8 mouse cellular contexts compared by ENCODE assay signal in the genomic region with DNA sequence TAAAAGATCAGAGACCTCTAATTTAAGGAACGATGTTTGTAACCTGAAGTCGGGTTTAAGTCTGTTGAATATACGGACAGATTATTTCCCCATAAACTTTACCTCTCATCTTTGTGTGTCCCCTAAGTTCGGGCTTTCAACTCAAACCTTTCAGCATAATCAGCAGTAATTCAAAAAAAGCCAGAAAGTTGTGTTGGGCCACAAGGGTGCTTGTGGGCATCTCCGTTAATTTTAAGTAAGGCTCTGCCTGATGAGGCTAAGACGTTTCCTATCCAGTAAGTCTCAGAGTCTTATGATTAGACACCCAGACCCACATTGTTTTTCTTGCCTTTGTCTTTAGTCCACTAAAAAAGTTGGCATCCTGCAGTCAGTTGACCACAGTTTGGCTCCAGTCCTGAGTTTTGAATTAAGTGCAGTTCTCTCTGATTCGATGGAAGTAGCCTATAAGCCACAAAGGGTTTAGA. TPM values are rescaled to one million over a fixed set of nuclear protein-coding genes. Genes with fewer than 3 reads are reported as not detected.
DNase-seq lines count a peak whose midpoint lies in the region; ATAC-seq and TF ChIP-seq lines count a peak whose summit lies in the region.

No protein-coding gene starts in this region.

- TF ChIP-seq POLR2A in ES-Bruce4 (IDR thresholded peaks at IDR 0.05; ENCODE audit: insufficient read depth, low read length): no peak

- H3K4me3 ChIP-seq in ES-Bruce4 (ENCODE audit: low read depth, low read length): peak overlapping the region; percentile 100
- H3K4me3 ChIP-seq in forebrain, embryonic 15.5 days: peak overlapping the region; percentile 79
- H3K4me3 ChIP-seq in kidney, postnatal 0 days (replicated peaks; ENCODE audit: low read depth, low read length): peak overlapping the region; percentile 92
- peak overlapping the region; percentile 87 for H3K4me3 ChIP-seq in midbrain, embryonic 16.5 days (ENCODE audit: low read depth, low read length)

- intact Hi-C loops in left cerebral cortex, postnatal 4 days (cut with DNase I): loop anchor here (5.0 kb wide), 1 partner anchor 96 kb away; no protein-coding TSS in a partner anchor

- DNase-seq in A20 (ENCODE audit: low read depth, low spot score): peak; percentile 61
- peak; percentile 60 for DNase-seq in kidney, postnatal 0 days (ENCODE audit: low spot score)
- no peak for DNase-seq in testis, postnatal 14 days (ENCODE audit: low spot score)
- no peak for DNase-seq in left cerebral cortex, postnatal 4 days
- DNase-seq in layer of hippocampus, adult 9-10 months (ENCODE audit: low spot score): no peak

- WGBS in forebrain, embryonic 15.5 days: 0% methylated on average over 7 of the region's 7 CpGs
- WGBS in kidney, postnatal 0 days: 0% methylated on average over 7 of the region's 7 CpGs
- WGBS in midbrain, embryonic 16.5 days: 2% methylated on average over 7 of the region's 7 CpGs

- peaks cover 2% of the 10 kb centered on the region for H3K4me1 ChIP-seq in ES-Bruce4 (ENCODE audit: control insufficient read depth, insufficient read depth, low read length)
- peaks cover 47% of the 10 kb centered on the region for H3K4me1 ChIP-seq in forebrain, embryonic 15.5 days
- peaks cover 14% of the 10 kb centered on the region; the same call in 1 of the 2 replicates for H3K4me1 ChIP-seq in kidney, postnatal 0 days (replicated peaks; ENCODE audit: insufficient read depth, low read length)
- peaks cover 38% of the 10 kb centered on the region for H3K4me1 ChIP-seq in midbrain, embryonic 16.5 days (ENCODE audit: control insufficient read depth, insufficient read depth, low read length)

- TF ChIP-seq EP300 in ES-Bruce4 (IDR thresholded peaks at IDR 0.05; ENCODE audit: insufficient read depth, low read depth, low read length): no peak

- H3K9ac ChIP-seq in ES-Bruce4 (ENCODE audit: low read depth, poor library complexity, severe bottlenecking): peak overlapping the region; percentile 97
- peak overlapping the region; percentile 96 for H3K9ac ChIP-seq in forebrain, embryonic 15.5 days (replicated peaks)
- H3K9ac ChIP-seq in kidney, postnatal 0 days (ENCODE audit: low read depth, low read length): peak overlapping the region; percentile 99
- peak overlapping the region; percentile 99 for H3K9ac ChIP-seq in midbrain, embryonic 16.5 days (ENCODE audit: low read depth, low read length)

- H3K36me3 ChIP-seq in ES-Bruce4 (ENCODE audit: control insufficient read depth, insufficient read depth, low read length, poor library complexity, severe bottlenecking): no peaks in the 10 kb centered on the region
- no peaks in the 10 kb centered on the region for H3K36me3 ChIP-seq in forebrain, embryonic 15.5 days
- no peaks in the 10 kb centered on the region for H3K36me3 ChIP-seq in kidney, postnatal 0 days (ENCODE audit: insufficient read depth, low read length)
- no peaks in the 10 kb centered on the region for H3K36me3 ChIP-seq in midbrain, embryonic 16.5 days (ENCODE audit: control insufficient read depth, insufficient read depth, low read length)

- ATAC-seq in forebrain, embryonic 15.5 days (replicated peaks): no peak
- ATAC-seq in kidney, postnatal 0 days (replicated peaks; ENCODE audit: low FRiP score, low read depth): no peak
- no peak for ATAC-seq in midbrain, embryonic 16.5 days

- peak overlapping the region; percentile 64 for H3K4me2 ChIP-seq in forebrain, embryonic 15.5 days (replicated peaks)
- peak overlapping the region; percentile 75 for H3K4me2 ChIP-seq in kidney, postnatal 0 days (ENCODE audit: low read length)
- peak overlapping the region; percentile 66 for H3K4me2 ChIP-seq in midbrain, embryonic 16.5 days (ENCODE audit: low read length)

- H3K27ac ChIP-seq in ES-Bruce4 (ENCODE audit: insufficient read depth, low read length): no peak overlapping the region
- H3K27ac ChIP-seq in forebrain, embryonic 15.5 days (replicated peaks): peak overlapping the region; percentile 93
- peak overlapping the region; percentile 95 for H3K27ac ChIP-seq in kidney, postnatal 0 days
- H3K27ac ChIP-seq in midbrain, embryonic 16.5 days (ENCODE audit: low read length): peak overlapping the region; percentile 95; the same call in 1 of the 2 replicates

- no peaks in the 10 kb centered on the region for H3K9me3 ChIP-seq in ES-Bruce4 (replicated peaks; ENCODE audit: control insufficient read depth, insufficient read depth, low read length, poor library complexity, severe bottlenecking)
- H3K9me3 ChIP-seq in forebrain, embryonic 15.5 days: no peaks in the 10 kb centered on the region
- H3K9me3 ChIP-seq in kidney, postnatal 0 days (replicated peaks; ENCODE audit: low read length): no peaks in the 10 kb centered on the region
- H3K9me3 ChIP-seq in midbrain, embryonic 16.5 days (replicated peaks; ENCODE audit: control insufficient read depth, low read length, poor library complexity, severe bottlenecking): no peaks in the 10 kb centered on the region

- peaks cover 7% of the 10 kb centered on the region for H3K27me3 ChIP-seq in ES-Bruce4 (ENCODE audit: control insufficient read depth, insufficient read depth, low read length, poor library complexity, severe bottlenecking)
- no peaks in the 10 kb centered on the region for H3K27me3 ChIP-seq in forebrain, embryonic 15.5 days
- H3K27me3 ChIP-seq in kidney, postnatal 0 days (ENCODE audit: insufficient read depth, low read length): no peaks in the 10 kb centered on the region
- no peaks in the 10 kb centered on the region for H3K27me3 ChIP-seq in midbrain, embryonic 16.5 days (ENCODE audit: control insufficient read depth, insufficient read depth, low read depth, low read length)

- TF ChIP-seq CTCF in ES-Bruce4 (IDR thresholded peaks at IDR 0.05; ENCODE audit: low read depth, low read length): no peak
- no peak for TF ChIP-seq CTCF in kidney, postnatal 0 days (IDR thresholded peaks at IDR 0.05; ENCODE audit: low read depth)

RNA-seq across cellular contexts. Expression of a gene that starts 1.2 kb away (rescaled TPM):
- 104 and 107 TPM in 2 replicates for polyA plus RNA-seq in ES-Bruce4 (2011; ENCODE audit: insufficient read depth, insufficient read length, low read depth, missing spikeins)
- 68.7 and 69.1 TPM in 2 replicates for polyA plus RNA-seq in forebrain, embryonic 15.5 days (2015; fragmentation: Nextera tagmentation; extraction: Ambion mirVana)
- polyA plus RNA-seq in kidney, postnatal 0 days (2015; fragmentation: Nextera tagmentation; extraction: Ambion mirVana): 47.6 TPM in 2 replicates
- polyA plus RNA-seq in midbrain, embryonic 16.5 days (2015; fragmentation: Nextera tagmentation; extraction: Ambion mirVana): 49.7 and 61.2 TPM in 2 replicates
- 10 to 100 TPM; 66.5 to 71.3 TPM for total RNA-seq in left cerebral cortex, postnatal 4 days (2021)

RNA-seq across cellular contexts. Expression of a gene that starts 27.9 kb away (rescaled TPM):
- not detected in 2 replicates for polyA plus RNA-seq in ES-Bruce4 (2011; ENCODE audit: insufficient read depth, insufficient read length, low read depth, missing spikeins)
- not detected in 2 replicates for polyA plus RNA-seq in forebrain, embryonic 15.5 days (2015; fragmentation: Nextera tagmentation; extraction: Ambion mirVana)
- polyA plus RNA-seq in kidney, postnatal 0 days (2015; fragmentation: Nextera tagmentation; extraction: Ambion mirVana): not detected in 2 replicates
- polyA plus RNA-seq in midbrain, embryonic 16.5 days (2015; fragmentation: Nextera tagmentation; extraction: Ambion mirVana): not detected in 2 replicates
- total RNA-seq in left cerebral cortex, postnatal 4 days (2021): not detected

Comparison
In these comparisons a context has a peak if more than half of its experiments do, and no peak if none do; other contexts are left out.
1. DNase-seq: peak in A20 (single experiment) and kidney, postnatal 0 days (single experiment); none in testis, postnatal 14 days (single experiment), left cerebral cortex, postnatal 4 days (single experiment) and layer of hippocampus, adult 9-10 months (single experiment).
2. Peak in every context shown above with its lines, with median percentiles within 50 percentile points of each other: H3K4me3 ChIP-seq, H3K9ac ChIP-seq and H3K4me2 ChIP-seq.